Mouse (Mus musculus): ENCODE results near the gene Ankrd2. TPM values are rescaled to one million over a fixed set of nuclear protein-coding genes. Genes with fewer than 3 reads are reported as not detected.
A peak's percentile ranks its signal among the peaks of the same experiment; 100 is the strongest.

Gene Ankrd2
- polyA plus RNA-seq (2012; ENCODE audit: insufficient read depth, low replicate concordance): not detected in 2 replicates

GRCm38 (mm10) chr19:42035456-42036248 is at the start of gene Ankrd2:
Gene Ankrd2 (plus strand): TSS chr19:42036000.
- Histone ChIP-seq H3K4me1 (peaks cover 30% of the 10 kb centered on the region), H3K4me3 (replicated peaks) (no peak within 1 kb of the TSS), H3K27me3 (replicated peaks) (peaks cover 21% of the 10 kb centered on the region), H3K36me3 (replicated peaks; ENCODE audit: low read length) (peaks cover 40% of the 10 kb centered on the region), H3K9me3 (no peaks in the 10 kb centered on the region)
- TF ChIP-seq FLI1 (IDR thresholded peaks at IDR 0.05; ENCODE audit: low read length) (no peak), GATA1 (IDR thresholded peaks at IDR 0.05; ENCODE audit: borderline replicate concordance, low read length) (no peak)

- no peak overlapping the region for H3K4me3 ChIP-seq (replicated peaks)
- H3K27me3 ChIP-seq (replicated peaks): peaks cover 12% of the 10 kb centered on the region
- H3K9me3 ChIP-seq: no peaks in the 10 kb centered on the region
- H3K4me1 ChIP-seq: peaks cover 75% of the 10 kb centered on the region
- peaks cover 33% of the 10 kb centered on the region for H3K36me3 ChIP-seq (replicated peaks; ENCODE audit: low read length)
- no peak for TF ChIP-seq GATA1 (IDR thresholded peaks at IDR 0.05; ENCODE audit: borderline replicate concordance, low read length)
- no peak for TF ChIP-seq FLI1 (IDR thresholded peaks at IDR 0.05; ENCODE audit: low read length)
These were observed 48.6 kb upstream of the Ankrd2 start for GRCm38 (mm10) chr19:41987206-41987605.

GRCm38 (mm10) chr19:41989810-41990209 is 46.0 kb upstream of the Ankrd2 start:
- Histone ChIP-seq H3K27me3 (replicated peaks) (peaks cover 1% of the 10 kb centered on the region), H3K9me3 (no peaks in the 10 kb centered on the region), H3K4me1 (peaks cover 72% of the 10 kb centered on the region), H3K4me3 (replicated peaks) (peak overlapping the region; percentile 9), H3K36me3 (replicated peaks; ENCODE audit: low read length) (peaks cover 25% of the 10 kb centered on the region)
- TF ChIP-seq GATA1 (IDR thresholded peaks at IDR 0.05; ENCODE audit: borderline replicate concordance, low read length) (no peak), FLI1 (IDR thresholded peaks at IDR 0.05; ENCODE audit: low read length) (no peak)

GRCm38 (mm10) chr19:41991926-41992477 is 43.8 kb upstream of the Ankrd2 start:
- Histone ChIP-seq H3K4me3 (replicated peaks) (peak overlapping the region; percentile 29), H3K36me3 (replicated peaks; ENCODE audit: low read length) (peaks cover 26% of the 10 kb centered on the region), H3K4me1 (peaks cover 84% of the 10 kb centered on the region), H3K27me3 (replicated peaks) (peaks cover 11% of the 10 kb centered on the region), H3K9me3 (no peaks in the 10 kb centered on the region)
- no peak for TF ChIP-seq FLI1 (IDR thresholded peaks at IDR 0.05; ENCODE audit: low read length)
- no peak for TF ChIP-seq GATA1 (IDR thresholded peaks at IDR 0.05; ENCODE audit: borderline replicate concordance, low read length)

- Histone ChIP-seq H3K4me1 (peaks cover 77% of the 10 kb centered on the region), H3K36me3 (replicated peaks; ENCODE audit: low read length) (peaks cover 16% of the 10 kb centered on the region)
These were observed 42.8 kb upstream of the Ankrd2 start for GRCm38 (mm10) chr19:41992971-41993370.

GRCm38 (mm10) chr19:41993484-41993883 is 42.3 kb upstream of the Ankrd2 start:
- Histone ChIP-seq H3K4me3 (replicated peaks) (no peak overlapping the region), H3K9me3 (no peaks in the 10 kb centered on the region), H3K4me1 (peaks cover 72% of the 10 kb centered on the region), H3K36me3 (replicated peaks; ENCODE audit: low read length) (peaks cover 11% of the 10 kb centered on the region), H3K27me3 (replicated peaks) (peaks cover 18% of the 10 kb centered on the region)
- no peak for TF ChIP-seq FLI1 (IDR thresholded peaks at IDR 0.05; ENCODE audit: low read length)
- TF ChIP-seq GATA1 (IDR thresholded peaks at IDR 0.05; ENCODE audit: borderline replicate concordance, low read length): no peak

More at GRCm38 (mm10) chr19:41992971-41993370, 42.8 kb upstream of the Ankrd2 start:
- Histone ChIP-seq H3K27me3 (replicated peaks) (peaks cover 17% of the 10 kb centered on the region), H3K4me3 (replicated peaks) (no peak overlapping the region), H3K9me3 (no peaks in the 10 kb centered on the region)
- no peak for TF ChIP-seq GATA1 (IDR thresholded peaks at IDR 0.05; ENCODE audit: borderline replicate concordance, low read length)
- no peak for TF ChIP-seq FLI1 (IDR thresholded peaks at IDR 0.05; ENCODE audit: low read length)

GRCm38 (mm10) chr19:41994023-41994422 is 41.8 kb upstream of the Ankrd2 start:
- Histone ChIP-seq H3K27me3 (replicated peaks) (peaks cover 20% of the 10 kb centered on the region), H3K9me3 (no peaks in the 10 kb centered on the region), H3K4me1 (peaks cover 70% of the 10 kb centered on the region), H3K4me3 (replicated peaks) (no peak overlapping the region), H3K36me3 (replicated peaks; ENCODE audit: low read length) (peaks cover 11% of the 10 kb centered on the region)
- no peak for TF ChIP-seq GATA1 (IDR thresholded peaks at IDR 0.05; ENCODE audit: borderline replicate concordance, low read length)
- TF ChIP-seq FLI1 (IDR thresholded peaks at IDR 0.05; ENCODE audit: low read length): no peak

- Histone ChIP-seq H3K36me3 (replicated peaks; ENCODE audit: low read length) (peaks cover 11% of the 10 kb centered on the region), H3K4me1 (peaks cover 70% of the 10 kb centered on the region), H3K27me3 (replicated peaks) (peaks cover 24% of the 10 kb centered on the region), H3K4me3 (replicated peaks) (no peak overlapping the region), H3K9me3 (no peaks in the 10 kb centered on the region)
- no peak for TF ChIP-seq GATA1 (IDR thresholded peaks at IDR 0.05; ENCODE audit: borderline replicate concordance, low read length)
- TF ChIP-seq FLI1 (IDR thresholded peaks at IDR 0.05; ENCODE audit: low read length): no peak
These were observed 40.3 kb upstream of the Ankrd2 start for GRCm38 (mm10) chr19:41995483-41995882.

GRCm38 (mm10) chr19:41997090-41997489 is 38.7 kb upstream of the Ankrd2 start:
- TF ChIP-seq GATA1 (IDR thresholded peaks at IDR 0.05; ENCODE audit: borderline replicate concordance, low read length): no peak
- no peak for TF ChIP-seq FLI1 (IDR thresholded peaks at IDR 0.05; ENCODE audit: low read length)
- no peaks in the 10 kb centered on the region for H3K9me3 ChIP-seq
- H3K27me3 ChIP-seq (replicated peaks): peaks cover 31% of the 10 kb centered on the region
- peaks cover 66% of the 10 kb centered on the region for H3K4me1 ChIP-seq
- H3K4me3 ChIP-seq (replicated peaks): no peak overlapping the region
- peaks cover 11% of the 10 kb centered on the region for H3K36me3 ChIP-seq (replicated peaks; ENCODE audit: low read length)
